In genomic region chr10:78016366-78016765, GRCm38 (mm10) we compare ENCODE assay signal across 28 mouse cellular contexts. TPM values are rescaled to one million over a fixed set of nuclear protein-coding genes. Genes with fewer than 3 reads are reported as not detected.
DNase-seq lines count a peak whose midpoint lies in the region; ATAC-seq and TF ChIP-seq lines count a peak whose summit lies in the region.
"Had no signal": no experiment of that assay in that cellular context is flagged by ENCODE, and none has a peak within 500 bp of the region (broad histone marks: within the 10 kb centered on the region; RNA-seq: fewer than 3 reads in every experiment).

No protein-coding gene starts in this region.

- H3K27ac ChIP-seq in heart, embryonic 15.5 days = peak overlapping the region; percentile 20; the same call in 1 of the 2 replicates
- no peak overlapping the region for H3K27ac ChIP-seq in kidney, adult 2 months (ENCODE audit: insufficient read depth, low read depth, low read length)
- H3K27ac ChIP-seq in kidney, embryonic 15.5 days = no peak overlapping the region
- no peak overlapping the region for H3K27ac ChIP-seq in ES-E14 (ENCODE audit: insufficient read depth, low read depth, low read length, poor library complexity, severe bottlenecking)
- H3K27ac ChIP-seq: forebrain, embryonic 10.5 days; hindbrain, embryonic 12.5 days; stomach, embryonic 15.5 days had no signal

- no peak overlapping the region for H3K9ac ChIP-seq in heart, embryonic 15.5 days
- H3K9ac ChIP-seq in kidney, embryonic 15.5 days = no peak overlapping the region
- peak overlapping the region; percentile 28; the same call in 1 of the 2 replicates for H3K9ac ChIP-seq in ES-E14 (ENCODE audit: insufficient read depth, low read depth, low read length, poor library complexity, severe bottlenecking)
- H3K9ac ChIP-seq: forebrain, postnatal 0 days; hindbrain, embryonic 12.5 days; stomach, embryonic 15.5 days had no signal

- H3K4me1 ChIP-seq in heart, embryonic 15.5 days (replicated peaks) = peaks cover 4% of the 10 kb centered on the region; the same call in 1 of the 2 replicates
- H3K4me1 ChIP-seq in kidney, adult 2 months (ENCODE audit: control insufficient read depth, insufficient read depth, low read length) = no peaks in the 10 kb centered on the region
- H3K4me1 ChIP-seq in kidney, embryonic 15.5 days = no peaks in the 10 kb centered on the region; the same call in 1 of the 2 replicates
- H3K4me1 ChIP-seq in ES-E14 (ENCODE audit: control insufficient read depth in 2 of 2, insufficient read depth in 2 of 2, low read length in 2 of 2, poor library complexity in 1 of 2) = peaks cover 0 to 8% of the 10 kb centered on the region in 2 experiments; a peak in 1 of 4 replicates
- H3K4me1 ChIP-seq: hindbrain, embryonic 12.5 days had no signal

- ATAC-seq in heart, embryonic 15.5 days (replicated peaks; ENCODE audit: insufficient number of reproducible peaks, insufficient read depth, low FRiP score, low read depth) = no peak
- ATAC-seq in kidney, embryonic 15.5 days (replicated peaks; ENCODE audit: low FRiP score) = no peak
- ATAC-seq: CD4-positive, CD25-positive, alpha-beta regulatory T cell, adult 4 months; forebrain, postnatal 0 days had no signal

- intact Hi-C loops in heart, postnatal 10 days (cut with DNase I) = no loop called here

- no peaks in the 10 kb centered on the region for H3K27me3 ChIP-seq in heart, embryonic 15.5 days
- no peaks in the 10 kb centered on the region for H3K27me3 ChIP-seq in kidney, adult 2 months (replicated peaks; ENCODE audit: control insufficient read depth, insufficient read depth, low read length)
- H3K27me3 ChIP-seq in kidney, embryonic 15.5 days = no peaks in the 10 kb centered on the region
- H3K27me3 ChIP-seq: hindbrain, embryonic 12.5 days; stomach, embryonic 15.5 days had no signal

- in situ Hi-C loops in ES-E14 (cut with MboI; ENCODE audit: low sequenced_read_pairs in 2 of 2, unreplicated experiment in 2 of 2) = no loop called here

- no peaks in the 10 kb centered on the region for H3K9me3 ChIP-seq in heart, embryonic 15.5 days (replicated peaks)
- no peaks in the 10 kb centered on the region for H3K9me3 ChIP-seq in kidney, embryonic 15.5 days (replicated peaks)
- H3K9me3 ChIP-seq in ES-E14 (ENCODE audit: control insufficient read depth, insufficient read depth, low read depth, low read length) = no peaks in the 10 kb centered on the region; the same call in 1 of the 2 replicates
- H3K9me3 ChIP-seq: hindbrain, embryonic 12.5 days; stomach, embryonic 15.5 days had no signal

- TF ChIP-seq POLR2A in kidney, adult 2 months (IDR thresholded peaks at IDR 0.05; ENCODE audit: low read depth, low read length) = no peak

- 45% methylated on average over 5 of the region's 5 CpGs for WGBS in heart, embryonic 15.5 days
- WGBS in kidney, adult 2 months = 41% methylated on average over 5 of the region's 5 CpGs
- WGBS in kidney, embryonic 15.5 days = 69% methylated on average over 5 of the region's 5 CpGs

- H3K4me2 ChIP-seq in heart, embryonic 15.5 days = no peak overlapping the region
- H3K4me2 ChIP-seq in kidney, embryonic 15.5 days = no peak overlapping the region
- H3K4me2 ChIP-seq: hindbrain, embryonic 12.5 days; stomach, embryonic 15.5 days had no signal

- no peak overlapping the region for H3K4me3 ChIP-seq in heart, embryonic 15.5 days
- H3K4me3 ChIP-seq in kidney, adult 2 months (ENCODE audit: insufficient read depth, low read depth, low read length) = no peak overlapping the region
- no peak overlapping the region for H3K4me3 ChIP-seq in kidney, embryonic 15.5 days (replicated peaks)
- no peak overlapping the region for H3K4me3 ChIP-seq in ES-E14 (ENCODE audit: insufficient read depth in 1 of 2, low read depth in 1 of 2, low read length in 2 of 2, poor library complexity in 1 of 2, severe bottlenecking in 1 of 2)
- H3K4me3 ChIP-seq: forebrain, embryonic 10.5 days; hindbrain, embryonic 12.5 days; stomach, embryonic 15.5 days had no signal

- no peaks in the 10 kb centered on the region for H3K36me3 ChIP-seq in heart, embryonic 15.5 days
- no peaks in the 10 kb centered on the region for H3K36me3 ChIP-seq in kidney, adult 2 months (ENCODE audit: control insufficient read depth, insufficient read depth, low read length)
- no peaks in the 10 kb centered on the region for H3K36me3 ChIP-seq in kidney, embryonic 15.5 days
- peaks cover 3% of the 10 kb centered on the region; the same call in 1 of the 2 replicates for H3K36me3 ChIP-seq in ES-E14 (ENCODE audit: control insufficient read depth, insufficient read depth, low read length, poor library complexity, severe bottlenecking)
- H3K36me3 ChIP-seq: forebrain, embryonic 10.5 days; hindbrain, embryonic 12.5 days; stomach, embryonic 15.5 days had no signal

- no peak for DNase-seq in heart, postnatal 10 days
- peak; percentile 67 for DNase-seq in kidney, adult 2 months
- DNase-seq in ES-E14 (ENCODE audit: low read depth, low spot score) = no peak
- peak; percentile 39 for DNase-seq in kidney, postnatal 14 days
- no peak for DNase-seq in spleen, adult 12 weeks (ENCODE audit: low spot score)
- DNase-seq: cerebellum, adult 11-12 months; cerebellum, postnatal 10 days; forebrain, postnatal 0 days; gastrocnemius, postnatal 14 days; layer of hippocampus, adult 9-11 months; thymus, adult 2 months had no signal

- no peak for TF ChIP-seq CTCF in kidney, adult 2 months (conservative IDR thresholded peaks at IDR 0.05; ENCODE audit: insufficient read depth, insufficient read length, low read depth, low read length)

TF ChIP-seq in ES-E14, 5 proteins besides CTCF, POLR2A, EP300 and RAD21:
- TF ChIP-seq MAFK (IDR thresholded peaks at IDR 0.05; ENCODE audit: insufficient read depth, low read depth, low read length) (no peak), CHD2 (IDR thresholded peaks at IDR 0.05; ENCODE audit: low read depth, low read length) (no peak), HCFC1 (IDR thresholded peaks at IDR 0.05; ENCODE audit: borderline replicate concordance, insufficient read depth, low read length) (no peak), ZNF384 (IDR thresholded peaks at IDR 0.05; ENCODE audit: low read depth, low read length) (no peak), ZC3H11A (IDR thresholded peaks at IDR 0.05; ENCODE audit: borderline replicate concordance, low read depth, low read length) (no peak)

RNA-seq across cellular contexts. Expression of gene Pfkl, which starts 6.5 kb away (rescaled TPM):
- 167 and 185 TPM in 2 replicates for polyA plus RNA-seq in heart, embryonic 15.5 days (2015; fragmentation: Nextera tagmentation; extraction: Ambion mirVana)
- 100 to 1,000 TPM; 108 to 119 TPM for total RNA-seq in heart, postnatal 10 days (2021)
- 100 and 107 TPM in 2 replicates for polyA plus RNA-seq in kidney, adult 2 months (2012; rRNA removed)
- polyA plus RNA-seq in kidney, embryonic 15.5 days (2015; fragmentation: Nextera tagmentation; extraction: Ambion mirVana) = 149 and 164 TPM in 2 replicates
- total RNA-seq in ES-E14 (2012; rRNA removed) = 138 and 230 TPM in 2 replicates

RNA-seq across cellular contexts. Expression of gene Dnmt3l, which starts 25.4 kb away (rescaled TPM):
- not detected in 2 replicates for polyA plus RNA-seq in heart, embryonic 15.5 days (2015; fragmentation: Nextera tagmentation; extraction: Ambion mirVana)
- total RNA-seq in heart, postnatal 10 days (2021) = not detected
- polyA plus RNA-seq in kidney, adult 2 months (2012; rRNA removed) = 0.34 and 1.1 TPM in 2 replicates
- polyA plus RNA-seq in kidney, embryonic 15.5 days (2015; fragmentation: Nextera tagmentation; extraction: Ambion mirVana) = 0.68 and 1.1 TPM in 2 replicates
- total RNA-seq in ES-E14 (2012; rRNA removed) = 328 and 388 TPM in 2 replicates
- total RNA-seq: forebrain, postnatal 0 days; gastrocnemius, postnatal 14 days; left cerebral cortex, adult 18-20 months; left cerebral cortex, postnatal 36 days; midbrain, postnatal 0 days had no signal
- polyA plus RNA-seq: CD4-positive, CD25-positive, alpha-beta regulatory T cell, adult 4 months; embryonic facial prominence, embryonic 11.5 days; forebrain, embryonic 10.5 days; forebrain, postnatal 0 days; heart, embryonic 14.5 days; liver, embryonic 16.5 days; midbrain, postnatal 0 days; neural tube, embryonic 14.5 days had no signal

RNA-seq across cellular contexts. Expression of gene Aire, which starts 27.0 kb away (rescaled TPM):
- 0.16 and 1.5 TPM in 2 replicates for polyA plus RNA-seq in heart, embryonic 15.5 days (2015; fragmentation: Nextera tagmentation; extraction: Ambion mirVana)
- not detected for total RNA-seq in heart, postnatal 10 days (2021)
- 0.23 and 0.41 TPM in 2 replicates for polyA plus RNA-seq in kidney, adult 2 months (2012; rRNA removed)
- polyA plus RNA-seq in kidney, embryonic 15.5 days (2015; fragmentation: Nextera tagmentation; extraction: Ambion mirVana) = 1.6 TPM in 2 replicates
- total RNA-seq in ES-E14 (2012; rRNA removed) = 68.3 and 88.3 TPM in 2 replicates
- total RNA-seq: adrenal gland, postnatal 4 days; forebrain, postnatal 0 days; gastrocnemius, postnatal 14 days; heart, adult 8-10 months had no signal
- polyA plus RNA-seq: liver, embryonic 16.5 days; lung, postnatal 0 days; macrophage had no signal

RNA-seq across cellular contexts. Expression of gene 1810043G02Rik, which starts 38.0 kb away (rescaled TPM):
- polyA plus RNA-seq in heart, embryonic 15.5 days (2015; fragmentation: Nextera tagmentation; extraction: Ambion mirVana) = 16.7 and 20.8 TPM in 2 replicates
- 1 to 10 TPM; 7.9 to 9.3 TPM for total RNA-seq in heart, postnatal 10 days (2021)
- 60.5 and 75.3 TPM in 2 replicates for polyA plus RNA-seq in kidney, adult 2 months (2012; rRNA removed)
- 29.5 and 32.1 TPM in 2 replicates for polyA plus RNA-seq in kidney, embryonic 15.5 days (2015; fragmentation: Nextera tagmentation; extraction: Ambion mirVana)
- total RNA-seq in ES-E14 (2012; rRNA removed) = 7.1 and 8.4 TPM in 2 replicates

RNA-seq across cellular contexts. Expression of gene Trpm2, which starts 46.0 kb away (rescaled TPM):
- polyA plus RNA-seq in heart, embryonic 15.5 days (2015; fragmentation: Nextera tagmentation; extraction: Ambion mirVana) = 0.34 and 2.5 TPM in 2 replicates
- total RNA-seq in heart, postnatal 10 days (2021) = under 1 TPM; 0.14 to 0.40 TPM
- polyA plus RNA-seq in kidney, adult 2 months (2012; rRNA removed) = 0.53 and 1.2 TPM in 2 replicates
- polyA plus RNA-seq in kidney, embryonic 15.5 days (2015; fragmentation: Nextera tagmentation; extraction: Ambion mirVana) = 0.32 and 0.97 TPM in 2 replicates
- 0.54 and 0.63 TPM in 2 replicates for total RNA-seq in ES-E14 (2012; rRNA removed)

Comparison
In these comparisons a context has a peak if more than half of its experiments do, and no peak if none do; other contexts are left out.
1. DNase-seq: peak in kidney, adult 2 months (single experiment) and kidney, postnatal 14 days (single experiment); none in heart, postnatal 10 days (0 of 2), ES-E14 (single experiment) and spleen, adult 12 weeks (single experiment).